Mouse (Mus musculus) ovary, adult 10 weeks (tissue): ENCODE results near the gene Stt3a. TPM values are rescaled to one million over a fixed set of nuclear protein-coding genes. Genes with fewer than 3 reads are reported as not detected.

Experiments used
- polyA plus RNA-seq: library from polyadenylated mRNA; stranded (reverse); fragments of 350-450 nt; fragmentation: Illumina TruSeq; extraction: RNeasy Lipid Tissue Mini Kit (QIAGEN cat#74804); gene quantifications from one replicate; pipeline ENCODE4 v1.2.3, GENCODE M21; 2014

The Stt3a gene
- polyA plus RNA-seq = 672 TPM

DNA sequence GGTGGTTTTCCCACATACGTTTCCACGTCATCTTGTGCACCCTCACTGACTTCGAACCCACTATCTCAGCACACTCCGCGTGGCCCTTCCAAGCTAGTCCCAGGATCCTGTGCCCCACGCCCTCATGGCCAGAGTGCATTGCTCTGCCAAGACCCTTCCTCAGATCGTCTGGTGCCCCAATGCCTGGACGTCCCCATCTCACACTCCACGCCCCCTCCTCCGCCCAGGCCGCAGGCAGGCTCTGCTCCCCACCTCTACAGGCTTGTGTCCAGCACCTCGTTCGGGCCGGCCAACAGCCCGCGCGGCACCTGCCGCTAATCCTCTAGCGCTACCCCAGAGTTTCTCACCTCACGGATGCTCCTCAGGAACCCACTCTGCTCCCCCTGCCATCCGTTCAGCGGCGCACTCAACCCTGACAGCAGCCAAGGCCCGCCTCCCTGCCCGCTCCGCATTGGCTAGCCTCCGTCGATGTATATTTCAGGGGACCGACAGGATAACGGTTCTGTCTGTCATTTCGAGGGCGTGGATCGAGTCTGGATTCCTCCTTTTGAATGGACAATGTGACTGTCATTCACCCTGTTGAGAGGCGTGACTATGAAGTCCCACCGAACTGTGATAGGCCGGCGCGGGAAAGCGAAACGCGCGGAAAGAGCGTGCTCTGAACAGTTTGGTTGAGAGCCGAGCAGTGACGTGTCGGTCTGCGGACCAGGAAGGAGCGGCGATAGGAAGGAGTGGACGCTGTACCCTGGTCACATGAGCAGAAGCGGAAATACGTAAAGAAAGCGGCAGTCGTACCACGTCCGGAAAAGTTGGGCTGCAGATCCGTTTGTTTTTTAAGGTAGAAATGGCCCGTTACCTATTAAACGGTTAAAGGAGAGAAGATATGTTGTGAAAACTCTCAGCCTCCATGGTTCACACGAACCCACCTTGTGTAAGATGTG lies at the start of gene Stt3a:
Gene Stt3a (minus strand): TSS at position 477 of the 941 bp plus-strand sequence.

GRCm38 (mm10) chr9:36796781-36797555 lies 29.5 kb upstream of the Stt3a start, which contains the start of gene Ei24:
Ei24 (minus strand) TSS chr9:36797393.

GRCm38 (mm10) chr9:36727034-36727755 lies 40.3 kb downstream of the Stt3a start, which contains the start of gene Chek1:
Chek1 (minus strand) TSS chr9:36727065.

GRCm38 (mm10) chr9:36692920-36693319 lies 74.6 kb downstream of the Stt3a start, which contains the start of gene Acrv1:
Acrv1 (plus strand) TSS chr9:36693220.

Other genes starting within 250 kb of the Stt3a start
- not detected for gene Gm5615, start 225.7 kb downstream of the Stt3a start, polyA plus RNA-seq
- gene Gm17689, start 185.0 kb downstream of the Stt3a start, polyA plus RNA-seq = not detected
- 1.00 TPM for gene A630095E13Rik, start 124.3 kb downstream of the Stt3a start, polyA plus RNA-seq
- gene Acrv1, start 74.5 kb downstream of the Stt3a start, polyA plus RNA-seq = not detected
- gene Chek1, start 40.6 kb downstream of the Stt3a start, polyA plus RNA-seq = 130 TPM
- gene Ei24, start 29.7 kb upstream of the Stt3a start, polyA plus RNA-seq = 201 TPM
- gene Fez1, start 54.2 kb upstream of the Stt3a start, polyA plus RNA-seq = 9.0 TPM